Mouse (Mus musculus) ES-Bruce4 (cell line): Measurements from ENCODE around the gene Sv2c. TPM values are rescaled to one million over a fixed set of nuclear protein-coding genes. Genes with fewer than 3 reads are reported as not detected.

Source experiments
- H3K27ac ChIP-seq: 2 replicates; pipeline ENCODE4 v1.5.1; 2012; ENCODE audit warnings: low read length, inconsistent platforms; ENCODE audit not compliant: insufficient read depth
- H3K27me3 ChIP-seq: 2 replicates; pipeline ENCODE4 v1.6.1; 2012; ENCODE audit warnings: mild to moderate bottlenecking, low read length, inconsistent platforms; ENCODE audit not compliant: control insufficient read depth, poor library complexity, insufficient read depth, severe bottlenecking
- H3K36me3 ChIP-seq: 2 replicates; pipeline ENCODE4 v1.6.1; 2012; ENCODE audit warnings: inconsistent platforms, mild to moderate bottlenecking, low read length, moderate library complexity; ENCODE audit not compliant: control insufficient read depth, poor library complexity, insufficient read depth, severe bottlenecking
- H3K4me1 ChIP-seq: one replicate; pipeline ENCODE4 v1.8.1; 2011; ENCODE audit warnings: low read length; ENCODE audit not compliant: control insufficient read depth, insufficient read depth
- H3K4me3 ChIP-seq: 2 replicates; pipeline ENCODE4 v1.5.1; 2011; ENCODE audit warnings: low read depth, mild to moderate bottlenecking, low read length
- H3K9ac ChIP-seq: 2 replicates; pipeline ENCODE4 v1.6.1; 2012; ENCODE audit warnings: low read depth, mild to moderate bottlenecking, inconsistent platforms; ENCODE audit not compliant: poor library complexity, severe bottlenecking
- H3K9me3 ChIP-seq: replicated peaks from 2 replicates; pipeline ENCODE4 v1.6.1; 2012; ENCODE audit warnings: mild to moderate bottlenecking, low read length, inconsistent platforms; ENCODE audit not compliant: control insufficient read depth, poor library complexity, insufficient read depth, severe bottlenecking
- CTCF ChIP-seq: IDR thresholded peaks from one replicate; pipeline ENCODE4 v1.8.1; 2011; ENCODE audit warnings: low read depth, low read length
- EP300 ChIP-seq: IDR thresholded peaks from 2 replicates; pipeline ENCODE4 v1.6.1; 2011; ENCODE audit warnings: low read depth, low read length; ENCODE audit not compliant: insufficient read depth
- POLR2A ChIP-seq: IDR thresholded peaks from one replicate; pipeline ENCODE4 v1.8.1; 2011; ENCODE audit warnings: low read length; ENCODE audit not compliant: insufficient read depth
- polyA plus RNA-seq: library from polyadenylated mRNA; stranded (reverse); fragments of >200 nt; gene quantifications from 2 replicates; pipeline ENCODE4 v1.2.4, GENCODE M21; 2011; ENCODE audit warnings: low read depth; ENCODE audit not compliant: missing spikeins, insufficient read depth, insufficient read length

Sv2c gene
- polyA plus RNA-seq, 1 experiment: 0.19 TPM

DNA sequence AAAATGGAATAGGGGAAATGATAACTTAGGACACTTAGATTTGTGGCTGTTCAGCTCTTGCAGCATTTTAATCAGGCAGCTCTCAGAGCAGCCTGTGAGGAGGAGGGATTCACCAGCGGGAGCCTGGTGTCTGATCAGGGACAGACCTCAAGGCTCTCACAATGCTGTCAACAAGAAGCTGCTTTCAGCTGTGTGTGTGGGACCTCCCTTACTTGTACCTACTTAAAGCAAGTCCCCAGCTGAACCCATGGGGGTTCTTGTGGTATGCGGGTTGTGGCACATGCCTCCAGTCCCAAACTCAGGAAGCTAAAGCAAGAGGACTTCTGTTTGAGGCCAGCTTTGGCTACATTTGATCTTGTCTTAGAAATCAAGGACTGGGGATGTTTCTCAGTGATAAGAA lies 189.8 kb downstream of the Sv2c start:
- H3K9me3 ChIP-seq: no peaks in the 10 kb centered on the region
- TF ChIP-seq CTCF: no peak
- TF ChIP-seq EP300: no peak
- no peak for TF ChIP-seq POLR2A
- H3K27ac ChIP-seq: no peak overlapping the region
- no peaks in the 10 kb centered on the region for H3K36me3 ChIP-seq
- no peak overlapping the region for H3K4me3 ChIP-seq
- no peaks in the 10 kb centered on the region for H3K27me3 ChIP-seq
- H3K4me1 ChIP-seq: no peaks in the 10 kb centered on the region
- H3K9ac ChIP-seq: no peak overlapping the region

GRCm38 (mm10) chr13:95941861-95942260 lies 190.5 kb downstream of the Sv2c start:
- H3K36me3 ChIP-seq: no peaks in the 10 kb centered on the region
- no peak overlapping the region for H3K27ac ChIP-seq
- no peaks in the 10 kb centered on the region for H3K9me3 ChIP-seq
- no peaks in the 10 kb centered on the region for H3K27me3 ChIP-seq
- H3K9ac ChIP-seq: no peak overlapping the region
- no peaks in the 10 kb centered on the region for H3K4me1 ChIP-seq
- TF ChIP-seq POLR2A (no peak), EP300 (no peak), CTCF (no peak)
- H3K4me3 ChIP-seq: no peak overlapping the region

- no peak overlapping the region for H3K4me3 ChIP-seq
- H3K27me3 ChIP-seq: no peaks in the 10 kb centered on the region
- H3K9ac ChIP-seq: no peak overlapping the region
- no peak for TF ChIP-seq CTCF
- no peak for TF ChIP-seq EP300
- no peak for TF ChIP-seq POLR2A
- H3K4me1 ChIP-seq: no peaks in the 10 kb centered on the region
- H3K9me3 ChIP-seq: no peaks in the 10 kb centered on the region
- H3K36me3 ChIP-seq: no peaks in the 10 kb centered on the region
- H3K27ac ChIP-seq: no peak overlapping the region
These were observed 191.6 kb downstream of the Sv2c start for GRCm38 (mm10) chr13:95940811-95941210.

DNA sequence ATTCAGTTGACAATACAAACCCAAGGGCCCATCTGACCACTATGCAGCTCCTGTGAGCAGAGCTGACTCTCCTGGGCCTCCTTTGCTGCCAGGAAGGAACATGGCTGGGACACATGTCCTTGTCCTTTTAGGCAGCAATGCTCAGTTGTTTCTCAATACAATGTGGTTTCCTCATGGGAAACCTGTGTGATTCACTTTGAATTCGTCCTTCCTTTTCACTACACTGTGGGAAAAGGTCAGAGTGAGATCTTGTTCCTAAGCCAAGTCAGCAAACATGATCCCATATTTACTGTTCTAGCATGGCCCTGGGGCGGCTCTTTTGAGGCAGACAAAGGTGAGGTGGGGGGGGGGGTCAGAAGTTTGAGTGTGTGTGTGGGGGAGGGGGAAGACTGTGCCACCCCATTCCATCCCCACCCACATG lies 208.2 kb downstream of the Sv2c start:
- Histone ChIP-seq H3K9ac (no peak overlapping the region), H3K4me3 (no peak overlapping the region), H3K36me3 (no peaks in the 10 kb centered on the region), H3K4me1 (no peaks in the 10 kb centered on the region), H3K9me3 (no peaks in the 10 kb centered on the region; the same call in 1 of the 2 replicates), H3K27me3 (no peaks in the 10 kb centered on the region), H3K27ac (no peak overlapping the region)
- TF ChIP-seq EP300: no peak
- no peak for TF ChIP-seq POLR2A
- TF ChIP-seq CTCF: no peak

GRCm38 (mm10) chr13:95922626-95923025 lies 209.8 kb downstream of the Sv2c start:
- TF ChIP-seq EP300: no peak
- no peak for TF ChIP-seq POLR2A
- no peak for TF ChIP-seq CTCF

DNA sequence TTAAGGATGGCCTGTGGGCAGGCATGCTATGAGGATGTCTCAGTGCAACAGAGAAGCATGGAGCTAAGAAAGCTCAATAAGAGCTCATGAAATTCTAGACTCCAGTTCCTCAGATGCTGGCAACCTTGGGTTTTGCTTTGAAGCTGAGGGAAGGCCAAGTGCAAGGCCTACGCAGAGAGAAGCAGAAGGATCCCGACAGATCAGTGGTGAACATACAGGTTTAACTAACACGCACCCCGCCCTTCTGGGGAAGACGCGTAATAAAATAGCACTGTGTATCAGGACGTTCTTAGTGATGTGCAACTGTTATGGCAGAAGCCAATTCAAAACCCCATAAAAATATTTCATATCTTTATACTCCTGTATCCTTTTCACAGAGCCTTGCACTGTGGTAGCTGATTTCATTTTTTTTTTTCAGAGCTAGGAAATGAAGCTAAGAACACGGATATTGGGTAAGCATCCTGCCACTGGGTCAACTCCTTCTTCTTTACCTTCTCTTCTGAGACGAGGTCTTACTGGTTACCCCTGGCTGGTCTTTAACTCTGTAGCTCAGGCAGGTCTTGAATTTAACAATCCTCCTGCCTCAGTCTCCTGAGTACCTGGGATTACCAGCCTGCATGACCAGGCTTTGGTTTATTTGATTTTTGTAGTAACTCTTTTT lies 213.6 kb downstream of the Sv2c start:
- no peak overlapping the region for H3K27ac ChIP-seq
- H3K27me3 ChIP-seq: no peaks in the 10 kb centered on the region
- TF ChIP-seq POLR2A (no peak), CTCF (no peak), EP300 (no peak)
- no peak overlapping the region for H3K9ac ChIP-seq
- no peaks in the 10 kb centered on the region for H3K36me3 ChIP-seq
- no peak overlapping the region for H3K4me3 ChIP-seq
- H3K4me1 ChIP-seq: no peaks in the 10 kb centered on the region
- no peaks in the 10 kb centered on the region; the same call in 1 of the 2 replicates for H3K9me3 ChIP-seq

More at GRCm38 (mm10) chr13:95922626-95923025, 209.8 kb downstream of the Sv2c start:
- Histone ChIP-seq H3K27me3 (no peaks in the 10 kb centered on the region), H3K27ac (no peak overlapping the region), H3K9me3 (no peaks in the 10 kb centered on the region; the same call in 1 of the 2 replicates), H3K36me3 (no peaks in the 10 kb centered on the region), H3K4me3 (no peak overlapping the region), H3K9ac (no peak overlapping the region), H3K4me1 (no peaks in the 10 kb centered on the region)
